Mouse (Mus musculus) embryo, embryonic 11.5 days (tissue): ENCODE data around the gene Ctps.
"Not testable (repeated sequence)": the region's sequence is repeated elsewhere in the genome, so short reads cannot be mapped to it uniquely, and the experiment has no call there.

Experiments
- DNase-seq: peaks from one replicate; pipeline ENCODE4 v3.0.0-alpha.2; 2012; ENCODE audit warnings: low read depth, low spot score

Gene Ctps

GRCm38 (mm10) chr4:120569486-120570437 is at the start of gene Ctps:
TSS of gene Ctps (minus strand) at chr4:120570276.
- peak; percentile 92 for DNase-seq

GRCm38 (mm10) chr4:120616199-120617025 is 46.3 kb upstream of the Ctps start:
- DNase-seq: no peak

- no peak for DNase-seq
These were observed 45.5 kb upstream of the Ctps start for GRCm38 (mm10) chr4:120615528-120616081.

GRCm38 (mm10) chr4:120614644-120615043 is 44.6 kb upstream of the Ctps start:
- no peak for DNase-seq

- no peak for DNase-seq
These were observed 43.7 kb upstream of the Ctps start for GRCm38 (mm10) chr4:120613691-120614329.

- DNase-seq: no peak
These were observed 42.4 kb upstream of the Ctps start for GRCm38 (mm10) chr4:120612304-120613080.

GRCm38 (mm10) chr4:120611005-120611404 is 40.9 kb upstream of the Ctps start:
- no peak for DNase-seq

GRCm38 (mm10) chr4:120606941-120607340 is 36.9 kb upstream of the Ctps start:
- DNase-seq: no peak

GRCm38 (mm10) chr4:120602669-120603068 is 32.6 kb upstream of the Ctps start:
- DNase-seq: no peak

- no peak for DNase-seq
These were observed 31.7 kb upstream of the Ctps start for GRCm38 (mm10) chr4:120601774-120602173.

- no peak for DNase-seq
These were observed 28.8 kb upstream of the Ctps start for GRCm38 (mm10) chr4:120598922-120599321.

- DNase-seq: not testable (repeated sequence)
These were observed 26.1 kb upstream of the Ctps start for GRCm38 (mm10) chr4:120596210-120596609.

- DNase-seq: no peak
These were observed 20.9 kb upstream of the Ctps start for GRCm38 (mm10) chr4:120590973-120591372.

- peak; percentile 65 for DNase-seq
These were observed 19.8 kb upstream of the Ctps start for GRCm38 (mm10) chr4:120589815-120590422.

GRCm38 (mm10) chr4:120589070-120589469 is 19.0 kb upstream of the Ctps start:
- DNase-seq: no peak

GRCm38 (mm10) chr4:120588445-120588844 is 18.4 kb upstream of the Ctps start, which contains the start of gene Gm8439:
TSS of gene Gm8439 (plus strand) at chr4:120588745.
- no peak for DNase-seq

- DNase-seq: no peak
These were observed 16.9 kb upstream of the Ctps start for GRCm38 (mm10) chr4:120586986-120587385.

GRCm38 (mm10) chr4:120581711-120582110 is 11.6 kb upstream of the Ctps start:
- no peak for DNase-seq

GRCm38 (mm10) chr4:120580894-120581293 is 10.8 kb upstream of the Ctps start:
- no peak for DNase-seq

GRCm38 (mm10) chr4:120571691-120572090 is 1.6 kb upstream of the Ctps start:
- no peak for DNase-seq
